Mouse (Mus musculus) myocyte (in vitro differentiated cells): ENCODE measurements at regions not wholly inside any gene's neighbourhood (a gene's known extent, or its start where the extent isn't known, plus 50 kb on each side); places are given as distances from the start of the nearest gene placed in this dataset.

Experiments used
- MAX ChIP-seq: IDR thresholded peaks from one replicate; pipeline ENCODE4 v1.6.1; 2011; ENCODE audit warnings: low read depth, mild to moderate bottlenecking, control low read depth
- MYOG ChIP-seq, 3 experiments: IDR thresholded peaks; one replicate each; pipeline ENCODE4 v1.6.1; 2011; ENCODE audit warnings: control low read depth in 2 of 3, low read depth in 2 of 3, mild to moderate bottlenecking in 2 of 3; ENCODE audit not compliant: insufficient read length in 2 of 3, control insufficient read depth in 1 of 3, insufficient read depth in 1 of 3
- POLR2A ChIP-seq: IDR thresholded peaks from one replicate; pipeline ENCODE4 v1.6.1; 2011; ENCODE audit warnings: low read depth, mild to moderate bottlenecking, control low read depth, moderate library complexity; ENCODE audit not compliant: insufficient read length
- TCF12 ChIP-seq: IDR thresholded peaks from one replicate; pipeline ENCODE4 v1.6.1; 2011; ENCODE audit warnings: mild to moderate bottlenecking, control low read depth; ENCODE audit not compliant: poor library complexity, insufficient read depth, severe bottlenecking

DNA sequence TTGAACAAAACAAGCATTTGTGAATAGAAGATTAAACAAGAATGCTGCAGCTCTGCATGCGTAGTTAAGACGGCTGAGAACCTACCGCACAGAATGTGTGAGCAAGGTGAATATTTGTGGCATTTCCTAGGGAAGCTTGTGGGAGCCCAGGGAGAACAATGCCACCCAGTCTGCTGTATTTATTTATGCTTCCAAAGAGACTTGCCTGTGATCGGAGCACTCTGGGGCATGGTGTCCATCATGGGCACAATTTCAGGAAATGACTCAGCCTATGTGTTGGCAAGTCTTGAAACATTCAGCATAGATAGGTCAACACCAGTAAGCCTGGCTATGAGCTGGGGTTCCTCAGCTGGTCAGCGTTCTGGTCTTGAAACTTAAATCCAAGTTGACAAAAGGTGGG is 140.2 kb upstream of the Pkdcc start:
- TF ChIP-seq POLR2A (no peak), MAX (no peak), MYOG (IDR thresholded peaks at IDR 0.05; ENCODE audit: control insufficient read depth in 1 of 3, insufficient read depth in 1 of 3, insufficient read length in 2 of 3, low read depth in 2 of 3) (no peak), TCF12 (no peak)
